Mouse (Mus musculus): Measurements from ENCODE around the gene Gbx2. TPM values are rescaled to one million over a fixed set of nuclear protein-coding genes. Genes with fewer than 3 reads are reported as not detected.

Gene Gbx2
- not detected for polyA plus RNA-seq (2014; fragmentation: Illumina TruSeq; extraction: RNeasy Lipid Tissue Mini Kit (QIAGEN cat#74804); ENCODE audit: low replicate concordance)

DNA sequence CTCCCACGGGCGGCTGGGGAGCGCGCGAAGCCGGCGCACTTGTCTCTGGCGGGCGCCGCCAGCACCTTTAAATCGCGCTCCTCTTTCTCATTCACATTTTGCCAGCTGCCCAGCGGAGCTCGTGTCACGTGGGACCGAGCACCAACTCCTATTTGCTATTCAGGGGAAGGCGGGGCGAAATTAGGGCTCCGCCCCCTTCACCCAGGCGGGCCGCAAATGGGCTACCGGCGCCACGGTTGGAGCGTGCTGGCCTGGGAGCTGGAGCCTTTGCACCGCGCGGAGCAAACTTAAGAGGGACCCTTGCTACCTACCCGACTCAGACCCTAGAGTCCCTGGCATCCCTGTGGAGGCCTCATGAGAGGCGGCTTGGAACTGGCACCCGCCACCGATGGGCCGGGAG, at the start of gene Gbx2:
Gene Gbx2, minus strand, starts transcription at position 60 of the 400 bp plus-strand sequence.

Other genes starting within 250 kb of the Gbx2 start
- gene Asb18, start 83.5 kb upstream of the Gbx2 start, polyA plus RNA-seq (2014; fragmentation: Illumina TruSeq; extraction: RNeasy Lipid Tissue Mini Kit (QIAGEN cat#74804); ENCODE audit: low replicate concordance) = not detected
- not detected for gene Iqca, start 222.2 kb upstream of the Gbx2 start, polyA plus RNA-seq (2014; fragmentation: Illumina TruSeq; extraction: RNeasy Lipid Tissue Mini Kit (QIAGEN cat#74804); ENCODE audit: low replicate concordance)

Data from small intestine, adult 10 weeks (tissue).